Mouse (Mus musculus): ENCODE measurements around the gene Hbq1b. TPM values are rescaled to one million over a fixed set of nuclear protein-coding genes. Genes with fewer than 3 reads are reported as not detected.

Gene Hbq1b
- 6.8 TPM in 1 of 3 replicates, not detected in the others for total RNA-seq (2017)

DNA sequence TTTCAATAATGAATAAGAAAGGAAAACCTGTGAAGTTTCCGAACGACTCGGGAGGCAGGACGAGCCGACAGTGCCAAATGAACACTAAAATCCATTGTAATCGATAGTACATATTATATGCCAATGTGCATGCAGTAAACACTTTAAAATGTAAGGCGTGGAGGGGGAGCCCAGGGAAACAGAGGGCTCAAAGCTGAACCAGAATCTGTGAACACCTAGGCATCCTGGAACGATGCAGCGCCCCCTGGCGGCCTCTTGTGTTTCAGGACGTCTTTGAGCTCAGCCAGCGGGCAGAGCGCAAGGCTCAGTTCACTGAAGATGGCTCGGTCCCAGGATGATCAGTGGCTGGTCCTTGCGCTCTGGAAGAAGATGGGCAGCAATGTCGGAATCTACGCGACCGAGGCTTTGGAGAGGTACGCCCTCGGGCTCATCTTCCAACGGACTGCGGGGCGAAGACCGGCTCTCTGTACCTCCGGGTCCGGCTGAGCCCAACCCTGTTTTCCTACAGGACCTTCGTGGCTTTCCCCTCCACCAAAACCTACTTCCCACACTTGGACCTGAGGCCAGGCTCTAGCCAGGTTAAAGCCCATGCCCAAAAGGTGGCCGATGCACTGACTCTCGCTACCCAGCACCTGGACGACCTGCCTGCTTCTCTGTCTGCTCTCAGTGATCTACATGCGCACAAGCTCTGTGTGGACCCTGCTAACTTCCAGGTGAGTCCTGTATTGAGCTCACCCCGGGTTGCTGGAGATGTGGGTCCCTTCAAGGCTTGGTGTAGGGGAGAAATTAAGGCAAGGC lies at the start of gene Hbq1b:
Gene Hbq1b (plus strand): TSS at position 271 of the 798 bp plus-strand sequence.
- ATAC-seq (replicated peaks; ENCODE audit: insufficient number of reproducible peaks, low FRiP score, low TSS enrichment, poor library complexity, severe bottlenecking) = peak; percentile 74

DNA sequence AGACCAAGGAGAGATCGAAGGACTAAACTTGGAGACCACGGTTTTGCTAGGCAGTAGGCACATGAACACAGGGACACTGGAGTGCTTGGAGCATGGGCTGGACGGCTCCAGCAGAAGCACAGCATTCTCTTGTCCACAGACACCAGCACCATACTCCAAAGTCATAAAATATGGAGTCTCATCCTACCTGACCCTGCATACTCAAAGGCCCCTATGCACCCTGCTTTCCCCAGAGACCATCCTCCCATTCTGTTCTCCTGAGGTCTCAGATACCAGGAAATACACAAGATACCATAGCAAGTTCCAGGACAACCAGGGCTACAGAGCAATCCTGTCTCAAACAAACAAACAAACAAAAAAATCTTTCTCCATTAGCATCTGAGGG lies 49.4 kb upstream of the Hbq1b start:
- no peak for ATAC-seq (replicated peaks; ENCODE audit: insufficient number of reproducible peaks, low FRiP score, low TSS enrichment, poor library complexity, severe bottlenecking)

GRCm38 (mm10) chr11:32238093-32238860 lies 48.5 kb upstream of the Hbq1b start:
- ATAC-seq (replicated peaks; ENCODE audit: insufficient number of reproducible peaks, low FRiP score, low TSS enrichment, poor library complexity, severe bottlenecking) = peak; percentile 92

- no peak for ATAC-seq (replicated peaks; ENCODE audit: insufficient number of reproducible peaks, low FRiP score, low TSS enrichment, poor library complexity, severe bottlenecking)
Measured at GRCm38 (mm10) chr11:32241391-32241790, 45.4 kb upstream of the Hbq1b start.

- ATAC-seq (replicated peaks; ENCODE audit: insufficient number of reproducible peaks, low FRiP score, low TSS enrichment, poor library complexity, severe bottlenecking) = no peak
Measured at GRCm38 (mm10) chr11:32242209-32242608, 44.6 kb upstream of the Hbq1b start.

- ATAC-seq (replicated peaks; ENCODE audit: insufficient number of reproducible peaks, low FRiP score, low TSS enrichment, poor library complexity, severe bottlenecking) = no peak
Measured at GRCm38 (mm10) chr11:32243205-32243955, 43.4 kb upstream of the Hbq1b start.

- ATAC-seq (replicated peaks; ENCODE audit: insufficient number of reproducible peaks, low FRiP score, low TSS enrichment, poor library complexity, severe bottlenecking) = no peak
Measured at GRCm38 (mm10) chr11:32244064-32244463, 42.7 kb upstream of the Hbq1b start.

DNA sequence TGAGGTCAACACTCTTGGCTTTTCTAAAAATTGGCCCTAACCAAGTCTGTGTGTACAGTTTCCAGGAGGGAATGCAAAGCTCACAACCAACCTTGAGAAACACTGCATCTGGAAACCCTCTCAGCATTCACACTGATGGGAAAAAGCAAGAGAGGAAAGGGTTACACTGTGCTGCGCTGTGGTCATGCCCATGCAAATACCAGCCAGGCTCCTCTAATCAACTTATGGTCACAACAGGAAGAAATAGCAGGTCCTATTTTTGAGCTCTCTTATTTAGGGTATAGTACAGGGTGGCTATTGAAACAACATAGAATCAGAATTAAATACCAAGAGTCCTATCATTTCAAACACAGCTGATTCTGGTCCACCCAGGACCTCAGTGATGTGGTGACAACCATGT lies 42.1 kb upstream of the Hbq1b start:
- no peak for ATAC-seq (replicated peaks; ENCODE audit: insufficient number of reproducible peaks, low FRiP score, low TSS enrichment, poor library complexity, severe bottlenecking)

GRCm38 (mm10) chr11:32245614-32246013 lies 41.2 kb upstream of the Hbq1b start:
- ATAC-seq (replicated peaks; ENCODE audit: insufficient number of reproducible peaks, low FRiP score, low TSS enrichment, poor library complexity, severe bottlenecking) = no peak

DNA sequence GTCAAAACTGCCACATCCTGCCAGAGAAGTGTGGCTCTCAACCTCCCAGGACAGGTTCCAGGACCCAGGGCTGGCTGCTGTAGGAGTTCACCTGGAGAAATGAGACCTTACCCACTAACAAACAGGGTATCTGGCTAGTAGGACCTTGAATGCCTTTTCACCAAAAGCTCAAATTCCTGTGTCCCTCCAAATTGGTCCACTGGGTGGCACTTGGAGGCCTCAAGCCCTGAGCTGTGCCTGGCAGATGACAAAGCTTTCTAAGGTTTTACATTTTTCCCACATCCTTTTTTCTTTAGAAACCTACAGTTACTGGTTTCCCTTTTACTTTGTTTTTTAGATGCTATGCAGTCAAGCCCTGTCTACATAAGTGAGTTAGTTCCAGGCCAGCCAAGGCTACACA lies 39.7 kb upstream of the Hbq1b start:
- no peak for ATAC-seq (replicated peaks; ENCODE audit: insufficient number of reproducible peaks, low FRiP score, low TSS enrichment, poor library complexity, severe bottlenecking)

DNA sequence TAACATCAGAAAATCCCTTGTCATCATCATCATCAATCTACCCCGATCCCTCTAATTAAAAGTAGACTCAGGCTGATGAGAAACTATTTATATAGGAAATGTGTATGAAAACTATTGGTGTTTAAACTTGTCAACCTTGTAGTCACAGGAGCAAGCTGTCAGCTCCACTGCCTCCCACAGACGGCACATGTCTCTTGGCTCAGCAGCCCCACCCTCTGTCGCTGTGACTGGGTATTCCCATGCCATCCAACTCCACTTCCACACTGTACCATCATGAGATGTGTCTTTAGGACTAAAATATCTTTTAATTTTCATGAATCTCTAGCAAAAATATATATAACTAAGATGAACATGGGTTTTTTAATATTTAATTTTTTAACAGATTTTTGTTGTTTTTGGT lies 38.4 kb upstream of the Hbq1b start:
- no peak for ATAC-seq (replicated peaks; ENCODE audit: insufficient number of reproducible peaks, low FRiP score, low TSS enrichment, poor library complexity, severe bottlenecking)

GRCm38 (mm10) chr11:32250880-32251763 lies 35.6 kb upstream of the Hbq1b start:
- no peak for ATAC-seq (replicated peaks; ENCODE audit: insufficient number of reproducible peaks, low FRiP score, low TSS enrichment, poor library complexity, severe bottlenecking)

DNA sequence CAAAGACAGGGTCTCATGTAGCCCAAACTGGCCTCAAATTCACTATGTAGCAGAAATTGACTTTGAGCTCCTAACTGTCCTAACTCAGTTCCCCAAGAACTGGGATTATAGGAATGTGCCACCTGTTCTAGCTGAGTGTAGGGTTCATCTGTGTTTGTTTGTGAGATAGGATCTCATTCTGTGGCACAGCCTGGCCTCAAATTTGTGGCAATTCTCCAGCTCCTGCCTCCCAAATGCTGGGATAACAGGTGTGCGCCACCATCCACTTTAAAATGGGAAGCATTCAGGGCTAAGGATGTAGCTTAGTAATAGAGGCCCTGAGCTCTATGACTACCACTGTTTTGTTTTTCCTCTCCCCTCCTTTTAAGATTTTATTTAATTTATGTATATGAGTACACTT lies 33.6 kb upstream of the Hbq1b start:
- ATAC-seq (replicated peaks; ENCODE audit: insufficient number of reproducible peaks, low FRiP score, low TSS enrichment, poor library complexity, severe bottlenecking) = no peak

DNA sequence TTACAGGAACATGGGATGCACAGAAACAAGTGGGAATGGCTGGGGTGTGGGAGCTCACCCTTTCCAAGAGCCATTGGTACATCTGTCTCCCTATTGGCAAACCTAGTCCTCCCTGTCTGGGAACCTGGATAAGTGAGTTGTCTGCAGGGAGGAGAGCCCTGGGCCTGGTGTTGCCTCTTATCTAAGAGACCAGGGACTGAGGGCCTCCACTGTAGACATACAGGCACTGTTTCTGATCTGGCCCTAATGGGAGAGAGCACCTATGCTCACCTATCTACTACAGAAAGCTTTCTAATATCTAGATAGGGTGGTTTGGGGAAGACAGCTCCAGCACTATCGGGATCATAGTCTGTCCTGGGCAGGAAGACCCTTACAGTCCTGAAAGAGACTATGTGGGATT lies 30.6 kb upstream of the Hbq1b start:
- no peak for ATAC-seq (replicated peaks; ENCODE audit: insufficient number of reproducible peaks, low FRiP score, low TSS enrichment, poor library complexity, severe bottlenecking)

DNA sequence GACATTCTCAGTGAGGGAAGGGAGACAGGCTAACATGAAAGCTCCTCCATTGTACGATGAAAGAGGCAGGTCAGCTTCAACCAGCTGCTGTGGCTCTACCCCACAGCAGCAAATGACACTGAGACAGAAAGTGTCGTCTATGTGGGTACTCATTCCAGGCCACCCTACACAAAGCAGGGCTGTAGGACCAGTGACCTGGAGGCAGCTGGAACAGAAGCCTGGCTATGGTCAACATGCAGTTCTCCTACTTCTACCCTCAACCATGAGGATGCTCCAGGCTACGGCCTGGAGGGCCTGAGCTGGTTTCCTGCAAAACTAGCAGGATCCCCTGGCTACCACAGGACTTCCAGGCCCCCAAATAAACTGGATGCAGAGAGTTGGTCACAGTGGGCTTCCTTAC lies 30.2 kb upstream of the Hbq1b start:
- no peak for ATAC-seq (replicated peaks; ENCODE audit: insufficient number of reproducible peaks, low FRiP score, low TSS enrichment, poor library complexity, severe bottlenecking)

GRCm38 (mm10) chr11:32262674-32263415 lies 23.9 kb upstream of the Hbq1b start:
- no peak for ATAC-seq (replicated peaks; ENCODE audit: insufficient number of reproducible peaks, low FRiP score, low TSS enrichment, poor library complexity, severe bottlenecking)

DNA sequence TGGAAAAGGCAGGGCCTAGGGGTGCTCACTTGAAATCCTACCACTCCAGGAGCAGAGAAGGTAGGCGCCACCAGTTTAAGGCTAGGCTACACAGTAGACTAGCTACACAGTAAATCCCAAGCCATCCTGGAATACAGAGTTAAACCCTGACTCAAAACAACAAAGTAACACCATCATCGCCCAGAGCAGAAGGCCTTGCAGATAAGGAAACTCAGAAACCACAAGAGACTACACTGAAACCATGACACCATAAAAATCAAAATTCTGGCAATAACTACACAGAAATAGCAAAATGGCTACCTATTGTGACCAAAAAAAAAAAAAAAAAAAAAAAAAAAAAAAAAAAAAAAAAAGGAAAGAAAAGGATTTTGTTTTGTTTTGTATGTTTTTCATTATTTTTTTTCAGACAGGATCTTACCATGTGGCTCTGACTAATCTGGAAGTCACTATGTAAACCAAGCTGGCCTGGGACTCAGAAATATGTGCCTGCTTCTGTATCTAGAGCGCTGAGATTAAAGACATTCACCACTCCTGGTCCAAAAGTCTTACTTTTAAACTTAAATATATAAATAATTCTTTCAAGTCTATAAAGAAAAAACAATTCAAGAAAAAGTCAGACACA lies 21.5 kb upstream of the Hbq1b start:
- no peak for ATAC-seq (replicated peaks; ENCODE audit: insufficient number of reproducible peaks, low FRiP score, low TSS enrichment, poor library complexity, severe bottlenecking)
